Mouse (Mus musculus): ENCODE measurements around the gene St3gal5. TPM values are rescaled to one million over a fixed set of nuclear protein-coding genes. Genes with fewer than 3 reads are reported as not detected.

St3gal5 gene
- polyA plus RNA-seq, 1 experiment from 2014 or later, result 31.4 TPM

DNA sequence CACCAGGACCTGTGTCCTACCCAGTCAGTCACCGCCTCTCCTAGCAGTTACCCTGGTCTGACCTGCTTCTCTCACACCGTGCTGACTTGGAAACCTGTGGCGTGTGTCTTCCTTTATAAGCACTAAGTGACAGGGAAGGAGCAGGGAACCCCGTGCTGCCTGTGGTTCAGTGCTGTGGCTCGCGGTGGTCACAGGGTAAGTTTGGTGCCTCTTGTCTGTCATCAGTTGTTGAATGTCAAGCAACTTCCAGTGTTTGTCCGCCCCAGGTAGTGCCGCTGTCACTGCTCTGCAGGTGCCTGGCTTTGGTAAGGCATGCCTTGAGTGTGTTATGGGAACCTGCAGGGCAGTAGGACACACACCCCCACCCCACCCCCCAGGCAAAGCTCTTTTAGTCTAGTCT lies 3.5 kb downstream of the St3gal5 start:
- ATAC-seq (ENCODE audit: low FRiP score, low TSS enrichment), result no peak
- Histone ChIP-seq H3K9me3 (ENCODE audit: control insufficient read depth, low read length) (no peaks in the 10 kb centered on the region), H3K4me1 (ENCODE audit: control insufficient read depth, insufficient read depth, low read length) (peaks cover 28% of the 10 kb centered on the region), H3K36me3 (ENCODE audit: control insufficient read depth, insufficient read depth, low read length) (no peaks in the 10 kb centered on the region), H3K4me3 (ENCODE audit: low read length) (no peak overlapping the region), H3K27me3 (ENCODE audit: control insufficient read depth, insufficient read depth, low read length) (no peaks in the 10 kb centered on the region), H3K9ac (ENCODE audit: low read depth, low read length) (no peak overlapping the region), H3K4me2 (replicated peaks; ENCODE audit: low read depth, low read length) (no peak overlapping the region; the same call in 1 of the 2 replicates), H3K27ac (ENCODE audit: low read depth, low read length) (no peak overlapping the region)
- 76% methylated on average over 8 of the region's 8 CpGs for whole genome bisulfite sequencing

GRCm38 (mm10) chr6:72101386-72101785 lies 4.0 kb downstream of the St3gal5 start:
- H3K27ac ChIP-seq (ENCODE audit: low read depth, low read length), result no peak overlapping the region
- no peak for ATAC-seq (ENCODE audit: low FRiP score, low TSS enrichment)
- no peak overlapping the region for H3K9ac ChIP-seq (ENCODE audit: low read depth, low read length)
- peaks cover 25% of the 10 kb centered on the region for H3K4me1 ChIP-seq (ENCODE audit: control insufficient read depth, insufficient read depth, low read length)
- 85% methylated on average over 4 of the region's 4 CpGs for WGBS
- no peak overlapping the region; the same call in 1 of the 2 replicates for H3K4me2 ChIP-seq (replicated peaks; ENCODE audit: low read depth, low read length)
- H3K36me3 ChIP-seq (ENCODE audit: control insufficient read depth, insufficient read depth, low read length), result no peaks in the 10 kb centered on the region
- H3K27me3 ChIP-seq (ENCODE audit: control insufficient read depth, insufficient read depth, low read length), result no peaks in the 10 kb centered on the region
- no peaks in the 10 kb centered on the region for H3K9me3 ChIP-seq (ENCODE audit: control insufficient read depth, low read length)
- H3K4me3 ChIP-seq (ENCODE audit: low read length), result no peak overlapping the region

GRCm38 (mm10) chr6:72102066-72102465 lies 4.7 kb downstream of the St3gal5 start:
- no peaks in the 10 kb centered on the region for H3K27me3 ChIP-seq (ENCODE audit: control insufficient read depth, insufficient read depth, low read length)
- H3K4me3 ChIP-seq (ENCODE audit: low read length), result no peak overlapping the region
- no peak overlapping the region for H3K27ac ChIP-seq (ENCODE audit: low read depth, low read length)
- no peaks in the 10 kb centered on the region for H3K36me3 ChIP-seq (ENCODE audit: control insufficient read depth, insufficient read depth, low read length)
- no peaks in the 10 kb centered on the region for H3K9me3 ChIP-seq (ENCODE audit: control insufficient read depth, low read length)
- H3K4me2 ChIP-seq (replicated peaks; ENCODE audit: low read depth, low read length), result no peak overlapping the region
- 65% methylated on average over 5 of the region's 5 CpGs for WGBS
- peaks cover 23% of the 10 kb centered on the region for H3K4me1 ChIP-seq (ENCODE audit: control insufficient read depth, insufficient read depth, low read length)
- no peak for ATAC-seq (ENCODE audit: low FRiP score, low TSS enrichment)
- H3K9ac ChIP-seq (ENCODE audit: low read depth, low read length), result no peak overlapping the region

- ATAC-seq (ENCODE audit: low FRiP score, low TSS enrichment), result no peak
- Histone ChIP-seq H3K27ac (ENCODE audit: low read depth, low read length) (no peak overlapping the region), H3K4me1 (ENCODE audit: control insufficient read depth, insufficient read depth, low read length) (peaks cover 11% of the 10 kb centered on the region; the same call in 1 of the 2 replicates), H3K27me3 (ENCODE audit: control insufficient read depth, insufficient read depth, low read length) (no peaks in the 10 kb centered on the region), H3K36me3 (ENCODE audit: control insufficient read depth, insufficient read depth, low read length) (no peaks in the 10 kb centered on the region), H3K9ac (ENCODE audit: low read depth, low read length) (no peak overlapping the region), H3K9me3 (ENCODE audit: control insufficient read depth, low read length) (no peaks in the 10 kb centered on the region), H3K4me3 (ENCODE audit: low read length) (no peak overlapping the region), H3K4me2 (replicated peaks; ENCODE audit: low read depth, low read length) (no peak overlapping the region)
- 88% methylated on average over 7 of the region's 7 CpGs for WGBS
These were observed 7.1 kb downstream of the St3gal5 start for GRCm38 (mm10) chr6:72104534-72104933.

DNA sequence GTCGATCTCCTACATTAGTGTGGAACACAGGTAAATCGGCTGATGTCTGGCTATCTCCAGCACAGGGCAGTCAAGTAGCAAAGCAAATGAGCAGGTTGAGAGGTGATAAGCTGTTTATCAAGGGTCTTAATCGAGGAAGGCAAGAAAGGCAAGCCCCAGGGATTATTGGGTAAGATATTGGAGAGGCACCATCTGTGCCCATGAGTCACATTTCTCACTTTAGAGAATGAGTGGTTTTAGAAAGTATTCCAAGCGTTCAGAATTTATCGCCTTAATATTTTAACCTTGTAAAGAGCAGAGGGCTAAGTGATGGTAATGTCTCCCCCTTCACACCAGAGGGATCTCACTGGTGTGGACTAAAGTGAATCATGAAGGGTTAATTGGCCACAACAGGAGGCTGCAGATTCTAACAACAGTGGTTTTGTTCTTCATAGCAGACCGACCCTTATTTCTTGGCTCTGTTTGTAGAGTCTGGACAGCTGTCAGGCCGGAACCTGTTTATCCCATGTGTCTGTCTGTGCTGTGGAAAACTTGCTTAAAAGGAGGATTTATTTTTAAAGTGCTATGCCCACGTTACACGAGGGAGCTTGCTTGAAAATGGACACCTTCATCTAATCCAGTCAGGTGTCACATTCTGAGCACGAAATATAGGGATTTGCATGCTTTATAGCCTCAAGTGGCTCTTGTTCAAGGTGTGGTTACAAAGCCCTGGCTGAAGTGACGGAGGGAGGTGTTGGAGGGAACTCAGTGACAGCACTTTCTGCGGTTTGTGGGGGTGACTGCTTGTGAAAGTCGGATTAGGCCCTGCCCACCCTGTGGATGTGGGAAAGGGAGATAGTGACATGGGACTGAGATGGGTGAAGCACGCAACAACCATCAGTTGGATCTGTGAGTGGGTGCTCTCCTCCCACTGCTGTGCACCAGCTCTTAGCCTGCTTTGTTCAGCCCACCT lies 11.8 kb downstream of the St3gal5 start:
- Histone ChIP-seq H3K9ac (ENCODE audit: low read depth, low read length) (no peak overlapping the region), H3K4me3 (ENCODE audit: low read length) (no peak overlapping the region), H3K9me3 (ENCODE audit: control insufficient read depth, low read length) (no peaks in the 10 kb centered on the region), H3K4me1 (ENCODE audit: control insufficient read depth, insufficient read depth, low read length) (peaks cover 6% of the 10 kb centered on the region; the same call in 1 of the 2 replicates), H3K27me3 (ENCODE audit: control insufficient read depth, insufficient read depth, low read length) (no peaks in the 10 kb centered on the region), H3K4me2 (replicated peaks; ENCODE audit: low read depth, low read length) (no peak overlapping the region), H3K36me3 (ENCODE audit: control insufficient read depth, insufficient read depth, low read length) (no peaks in the 10 kb centered on the region), H3K27ac (ENCODE audit: low read depth, low read length) (no peak overlapping the region)
- ATAC-seq (ENCODE audit: low FRiP score, low TSS enrichment), result no peak
- WGBS, result 61% methylated on average over 14 of the region's 14 CpGs

GRCm38 (mm10) chr6:72110577-72110976 lies 13.2 kb downstream of the St3gal5 start:
- H3K4me3 ChIP-seq (ENCODE audit: low read length), result no peak overlapping the region
- H3K9ac ChIP-seq (ENCODE audit: low read depth, low read length), result no peak overlapping the region
- H3K4me1 ChIP-seq (ENCODE audit: control insufficient read depth, insufficient read depth, low read length), result peaks cover 6% of the 10 kb centered on the region; the same call in 1 of the 2 replicates
- 86% methylated on average over 3 of the region's 3 CpGs for WGBS
- no peak overlapping the region for H3K27ac ChIP-seq (ENCODE audit: low read depth, low read length)
- no peaks in the 10 kb centered on the region for H3K27me3 ChIP-seq (ENCODE audit: control insufficient read depth, insufficient read depth, low read length)
- H3K4me2 ChIP-seq (replicated peaks; ENCODE audit: low read depth, low read length), result no peak overlapping the region
- ATAC-seq (ENCODE audit: low FRiP score, low TSS enrichment), result no peak
- H3K36me3 ChIP-seq (ENCODE audit: control insufficient read depth, insufficient read depth, low read length), result no peaks in the 10 kb centered on the region
- no peaks in the 10 kb centered on the region for H3K9me3 ChIP-seq (ENCODE audit: control insufficient read depth, low read length)

- Histone ChIP-seq H3K4me1 (ENCODE audit: control insufficient read depth, insufficient read depth, low read length) (peaks cover 6% of the 10 kb centered on the region; the same call in 1 of the 2 replicates), H3K27ac (ENCODE audit: low read depth, low read length) (no peak overlapping the region), H3K9me3 (ENCODE audit: control insufficient read depth, low read length) (no peaks in the 10 kb centered on the region), H3K4me2 (replicated peaks; ENCODE audit: low read depth, low read length) (no peak overlapping the region), H3K9ac (ENCODE audit: low read depth, low read length) (no peak overlapping the region), H3K4me3 (ENCODE audit: low read length) (no peak overlapping the region), H3K27me3 (ENCODE audit: control insufficient read depth, insufficient read depth, low read length) (no peaks in the 10 kb centered on the region), H3K36me3 (ENCODE audit: control insufficient read depth, insufficient read depth, low read length) (no peaks in the 10 kb centered on the region)
- ATAC-seq (ENCODE audit: low FRiP score, low TSS enrichment), result peak; percentile 81
- WGBS, result 16% methylated on average over 6 of the region's 6 CpGs
These were observed 15.2 kb downstream of the St3gal5 start for GRCm38 (mm10) chr6:72112575-72112974.

- Histone ChIP-seq H3K9ac (ENCODE audit: low read depth, low read length) (no peak overlapping the region), H3K27me3 (ENCODE audit: control insufficient read depth, insufficient read depth, low read length) (no peaks in the 10 kb centered on the region), H3K4me2 (replicated peaks; ENCODE audit: low read depth, low read length) (no peak overlapping the region), H3K9me3 (ENCODE audit: control insufficient read depth, low read length) (no peaks in the 10 kb centered on the region), H3K4me1 (ENCODE audit: control insufficient read depth, insufficient read depth, low read length) (peaks cover 6% of the 10 kb centered on the region; the same call in 1 of the 2 replicates), H3K36me3 (ENCODE audit: control insufficient read depth, insufficient read depth, low read length) (no peaks in the 10 kb centered on the region), H3K27ac (ENCODE audit: low read depth, low read length) (no peak overlapping the region), H3K4me3 (ENCODE audit: low read length) (no peak overlapping the region)
- ATAC-seq (ENCODE audit: low FRiP score, low TSS enrichment), result no peak
- WGBS, result 87% methylated on average over 2 of the region's 2 CpGs
These were observed 15.8 kb downstream of the St3gal5 start for GRCm38 (mm10) chr6:72113093-72113702.

GRCm38 (mm10) chr6:72114902-72115301 lies 17.5 kb downstream of the St3gal5 start:
- Histone ChIP-seq H3K4me1 (ENCODE audit: control insufficient read depth, insufficient read depth, low read length) (peaks cover 6% of the 10 kb centered on the region; the same call in 1 of the 2 replicates), H3K27ac (ENCODE audit: low read depth, low read length) (no peak overlapping the region), H3K9ac (ENCODE audit: low read depth, low read length) (no peak overlapping the region), H3K4me3 (ENCODE audit: low read length) (no peak overlapping the region), H3K36me3 (ENCODE audit: control insufficient read depth, insufficient read depth, low read length) (no peaks in the 10 kb centered on the region), H3K27me3 (ENCODE audit: control insufficient read depth, insufficient read depth, low read length) (no peaks in the 10 kb centered on the region), H3K4me2 (replicated peaks; ENCODE audit: low read depth, low read length) (no peak overlapping the region), H3K9me3 (ENCODE audit: control insufficient read depth, low read length) (no peaks in the 10 kb centered on the region)
- WGBS, result 82% methylated on average over 7 of the region's 7 CpGs
- no peak for ATAC-seq (ENCODE audit: low FRiP score, low TSS enrichment)

All from kidney, embryonic 14.5 days (tissue).